Mouse (Mus musculus) R1 (cell line): ENCODE measurements around the gene Cd300lf.

Experiments used
- DNase-seq: peaks from one replicate; pipeline ENCODE4 v3.0.0-alpha.2; 2018; ENCODE audit warnings: low read depth, low spot score

The Cd300lf gene

DNA sequence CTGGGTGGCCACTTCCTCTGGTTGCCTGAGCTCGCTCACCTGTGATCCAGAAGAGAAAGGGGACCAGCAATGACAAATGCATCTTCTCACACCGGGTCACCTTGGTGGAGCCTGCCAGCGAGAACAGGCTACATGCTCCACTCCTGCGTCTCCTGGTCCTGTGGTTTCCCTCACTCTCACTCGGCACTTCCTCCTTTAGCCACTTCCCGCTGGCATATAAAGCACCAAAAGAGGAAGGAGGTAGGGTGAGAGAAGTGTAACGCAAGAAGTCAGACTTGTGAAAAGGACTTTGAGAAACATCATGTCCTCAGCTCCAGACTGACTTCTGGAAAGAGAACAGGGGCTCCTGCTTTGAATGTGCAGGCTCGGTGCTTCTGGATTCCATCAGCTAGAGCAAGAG is at the start of gene Cd300lf:
Cd300lf (minus strand) TSS at position 193 of the 400 bp plus-strand sequence.
- no peak for DNase-seq

DNA sequence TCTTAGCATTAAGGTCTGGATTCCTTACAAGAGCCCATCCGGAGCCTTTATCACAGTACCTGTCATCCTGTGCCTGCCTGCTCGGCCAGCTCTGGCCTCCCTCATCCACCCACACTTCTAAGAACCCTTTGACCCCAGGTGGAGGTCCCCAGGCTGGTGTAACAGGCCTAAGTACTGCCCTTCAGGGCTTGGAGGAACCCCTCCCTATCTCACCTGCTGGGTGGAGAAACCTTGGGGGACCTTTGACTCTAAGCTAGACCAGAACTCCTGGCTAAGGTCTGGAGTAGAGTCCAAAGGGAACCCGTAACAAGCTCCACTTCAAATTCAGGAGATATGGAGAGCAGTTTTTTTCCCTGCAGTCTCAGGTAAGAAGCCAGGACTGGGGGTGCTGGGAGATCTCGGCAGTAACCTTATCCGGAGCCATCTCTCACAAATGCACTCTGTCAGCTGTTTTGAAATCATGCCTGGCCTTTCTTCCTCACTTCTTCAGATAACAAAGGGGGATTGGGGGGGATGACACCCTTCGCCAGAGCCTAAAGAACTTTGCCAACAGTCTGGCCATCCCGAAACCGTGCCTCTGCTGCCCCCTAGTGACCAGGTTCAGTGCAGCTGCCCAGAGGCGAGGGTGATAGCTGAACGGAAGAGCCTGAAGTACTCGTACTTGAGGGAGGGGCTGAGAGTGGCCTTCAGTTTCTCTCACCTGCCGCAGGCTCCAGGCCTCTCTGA is 48.3 kb upstream of the Cd300lf start:
- DNase-seq: peak; percentile 83

DNA sequence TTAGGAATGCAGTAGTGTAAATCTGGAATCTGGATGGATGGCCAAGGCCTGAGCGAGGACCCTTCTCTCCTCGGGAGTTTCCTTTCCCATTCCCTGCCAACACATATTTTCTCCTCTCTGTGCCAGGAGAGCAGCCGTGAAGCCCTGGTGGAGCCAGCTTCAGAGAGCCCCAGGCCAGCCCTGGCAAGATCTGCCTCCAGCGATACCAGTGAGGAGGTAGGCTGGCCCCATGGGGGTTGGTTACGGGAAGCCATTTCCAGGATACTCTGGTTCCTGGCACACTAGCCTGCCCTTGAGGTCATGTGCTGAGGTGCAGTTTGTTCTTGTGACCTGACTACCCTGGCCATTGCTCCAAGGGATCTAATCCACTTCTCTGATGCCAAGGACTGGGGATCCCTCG is 46.1 kb upstream of the Cd300lf start:
- DNase-seq: no peak

DNA sequence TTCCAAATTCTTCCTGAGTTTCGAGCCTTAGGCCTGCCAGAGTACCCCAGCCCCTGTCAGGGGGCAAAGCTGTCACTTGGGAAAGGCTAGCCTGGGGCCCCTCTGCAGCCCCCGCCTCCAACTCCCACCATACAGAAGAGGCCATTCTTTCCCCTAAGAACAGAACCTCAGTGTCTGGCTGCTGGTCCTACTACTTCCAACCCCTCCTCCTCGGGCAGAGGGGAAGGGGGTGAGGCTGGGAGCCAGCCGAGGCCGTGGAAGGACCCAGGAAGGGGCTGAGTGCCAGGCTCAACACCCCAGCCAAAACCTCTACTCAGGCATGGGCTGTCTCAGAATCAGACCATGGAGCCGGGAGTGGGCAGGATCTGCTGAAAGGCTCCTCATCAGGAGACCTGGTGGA is 45.4 kb upstream of the Cd300lf start:
- no peak for DNase-seq

DNA sequence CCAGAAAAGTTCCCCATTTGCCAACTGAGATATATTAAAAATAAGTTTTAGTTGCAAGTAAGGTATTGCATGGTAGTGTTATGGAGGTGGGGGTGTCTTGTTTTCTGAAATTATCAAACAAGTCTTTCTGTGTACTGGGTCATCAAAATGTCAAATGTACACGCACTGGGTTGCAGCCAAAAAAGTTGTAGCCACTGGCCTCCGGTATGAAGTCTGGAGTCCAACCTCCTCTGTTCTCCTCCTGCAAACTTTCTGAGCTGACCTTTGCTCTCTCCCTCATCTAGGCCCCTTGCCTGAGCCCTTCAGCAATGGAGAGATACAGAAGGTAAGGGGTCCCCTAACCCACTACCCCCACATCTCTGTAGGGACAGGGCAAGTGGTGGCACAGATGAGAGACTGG is 45.0 kb upstream of the Cd300lf start:
- no peak for DNase-seq

DNA sequence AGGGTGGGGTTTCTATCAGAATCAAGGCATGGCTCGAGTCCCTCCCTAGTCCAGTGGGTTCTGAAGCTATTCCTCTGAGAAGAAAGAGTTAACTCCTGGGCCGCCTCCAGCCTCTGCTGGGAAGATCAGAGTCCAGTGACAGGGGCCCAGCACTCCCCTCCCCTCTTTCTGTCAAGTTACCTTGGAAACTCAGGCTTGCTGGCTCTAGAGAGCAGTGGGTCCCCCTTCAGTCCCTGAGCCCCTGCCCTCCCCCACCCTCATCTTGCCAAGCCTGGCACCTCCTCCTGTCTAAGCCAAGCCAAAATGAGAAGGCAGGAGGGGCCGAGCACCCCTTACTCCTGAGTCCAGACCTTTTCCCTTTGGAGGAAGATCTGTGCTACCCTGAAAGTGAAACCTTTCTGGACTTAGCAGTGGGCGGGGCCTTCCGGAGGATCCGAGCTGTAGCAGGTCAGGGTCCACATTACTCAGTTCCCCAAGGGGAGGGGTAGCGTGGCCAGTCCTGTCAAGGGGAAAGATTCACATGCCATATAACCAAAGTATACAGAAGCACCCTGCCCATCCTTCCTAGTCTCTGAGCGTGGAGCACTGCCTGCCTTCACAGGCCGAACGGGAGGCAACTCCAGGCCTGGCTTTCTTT is 43.9 kb upstream of the Cd300lf start:
- no peak for DNase-seq

DNA sequence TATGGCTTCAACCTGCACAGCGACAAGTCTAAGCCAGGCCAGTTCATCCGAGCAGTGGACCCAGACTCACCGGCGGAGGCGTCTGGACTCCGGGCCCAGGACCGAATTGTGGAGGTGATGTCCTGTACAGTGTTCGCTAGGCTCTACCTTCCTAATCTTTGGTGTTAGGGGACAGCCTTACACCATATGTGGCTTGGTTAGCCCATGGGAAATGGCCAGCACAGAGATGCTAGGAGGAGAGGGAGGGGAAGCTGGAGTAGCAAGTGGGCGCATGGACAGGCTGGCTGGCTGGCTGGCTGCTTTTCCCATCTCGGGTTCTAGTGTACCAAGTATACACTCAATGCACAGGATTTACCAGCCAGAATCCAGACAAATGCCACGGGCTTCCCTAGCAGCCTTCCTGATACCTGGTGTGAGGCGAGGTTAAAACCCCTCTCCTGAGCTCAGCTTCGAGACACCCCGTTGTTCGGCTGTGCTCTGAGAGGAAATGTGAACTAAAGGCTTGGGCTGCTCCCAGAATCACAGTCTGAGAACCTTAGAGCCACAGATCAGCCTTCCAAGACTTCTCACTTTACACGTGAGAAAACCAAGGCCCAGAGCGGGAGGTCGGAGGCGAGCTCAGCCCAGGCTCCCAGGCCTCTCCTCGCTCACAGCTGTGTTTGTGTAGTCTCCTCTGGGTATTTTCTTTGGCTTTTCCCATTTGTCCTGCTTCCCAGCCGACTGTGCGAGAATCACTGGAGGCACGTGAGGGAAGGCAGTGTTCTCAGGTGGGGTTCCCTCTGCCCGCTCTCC is 42.8 kb upstream of the Cd300lf start:
- no peak for DNase-seq

DNA sequence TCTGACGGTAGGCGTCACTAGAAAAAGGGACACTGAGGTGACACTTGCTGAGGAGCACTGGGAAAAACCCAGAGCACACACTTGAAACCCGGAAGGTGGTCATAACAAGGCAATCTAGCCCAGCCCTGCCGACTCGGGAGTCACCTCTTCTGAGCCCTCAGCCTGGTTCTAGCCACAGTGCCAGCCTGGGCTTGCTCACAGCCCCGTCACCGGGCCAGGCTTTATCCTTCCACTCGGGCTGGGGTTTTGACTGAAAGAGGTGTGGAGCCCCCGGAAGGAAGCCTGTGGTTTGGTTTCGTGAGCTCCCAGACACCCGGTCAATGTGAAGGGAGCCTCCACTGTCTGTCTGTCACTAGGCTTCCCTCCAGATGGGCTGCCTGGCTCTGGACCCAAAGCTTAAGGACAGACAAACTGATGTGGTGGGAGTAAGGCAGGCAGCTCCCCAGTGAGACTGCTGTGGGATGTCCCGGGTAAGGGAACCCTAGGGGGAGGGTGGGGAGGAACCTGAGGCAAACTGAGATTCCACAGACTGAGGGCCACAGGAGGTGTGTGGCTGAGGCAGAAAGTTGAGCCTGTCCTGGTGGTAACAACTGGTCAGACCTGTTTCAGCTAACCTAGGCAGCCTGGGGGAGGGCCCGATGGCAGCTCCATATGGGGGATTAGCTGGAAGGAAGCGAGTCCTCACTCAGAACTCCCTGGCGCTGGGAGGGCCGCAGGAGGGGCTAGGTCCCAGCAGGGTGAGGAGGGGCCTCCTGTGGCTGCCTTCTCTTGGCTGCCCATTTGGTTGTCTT is 40.0 kb upstream of the Cd300lf start:
- DNase-seq: peak; percentile 81

DNA sequence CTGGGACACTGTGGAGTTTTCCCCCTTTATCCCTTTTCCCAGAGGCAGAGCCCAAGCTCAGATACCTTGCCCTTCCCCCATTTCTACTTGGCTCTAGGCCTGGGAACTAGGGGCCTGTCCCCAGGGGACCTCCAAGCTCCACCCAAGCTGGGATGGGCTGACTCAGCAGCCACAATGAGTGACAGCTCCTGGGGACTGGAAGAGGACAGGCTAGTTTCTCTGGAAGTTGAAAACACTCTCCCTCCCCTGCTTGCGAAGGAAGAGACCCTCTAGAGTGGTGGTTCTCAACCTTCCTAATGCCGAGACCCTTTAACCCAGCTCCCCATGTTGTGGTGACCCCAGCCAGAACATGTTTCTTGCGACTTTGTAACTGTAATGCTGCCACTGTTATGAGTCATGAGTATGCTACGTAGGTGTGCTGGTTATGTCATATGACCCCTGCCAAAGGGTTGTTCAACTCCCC is 39.1 kb upstream of the Cd300lf start:
- peak; percentile 88 for DNase-seq

DNA sequence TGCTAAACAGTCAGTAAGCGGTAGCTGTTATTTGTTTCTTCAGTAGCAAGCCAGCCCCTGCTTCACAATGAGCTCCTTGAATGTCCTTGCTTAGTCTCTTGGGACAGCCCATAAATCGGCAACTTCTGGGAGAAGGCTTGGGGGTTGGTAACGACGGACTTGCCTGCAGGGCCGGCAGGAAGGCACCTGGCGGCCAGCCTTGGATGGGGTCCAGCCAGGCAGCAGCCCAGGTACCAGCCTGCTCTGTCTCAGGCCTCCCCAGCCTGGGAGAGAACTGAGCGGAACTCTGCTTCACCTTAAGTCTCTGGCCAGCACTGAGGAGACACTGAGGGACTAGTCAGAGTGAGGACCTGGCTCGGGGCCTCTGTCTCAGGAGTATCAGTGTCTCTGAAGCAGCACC is 37.3 kb upstream of the Cd300lf start:
- no peak for DNase-seq

DNA sequence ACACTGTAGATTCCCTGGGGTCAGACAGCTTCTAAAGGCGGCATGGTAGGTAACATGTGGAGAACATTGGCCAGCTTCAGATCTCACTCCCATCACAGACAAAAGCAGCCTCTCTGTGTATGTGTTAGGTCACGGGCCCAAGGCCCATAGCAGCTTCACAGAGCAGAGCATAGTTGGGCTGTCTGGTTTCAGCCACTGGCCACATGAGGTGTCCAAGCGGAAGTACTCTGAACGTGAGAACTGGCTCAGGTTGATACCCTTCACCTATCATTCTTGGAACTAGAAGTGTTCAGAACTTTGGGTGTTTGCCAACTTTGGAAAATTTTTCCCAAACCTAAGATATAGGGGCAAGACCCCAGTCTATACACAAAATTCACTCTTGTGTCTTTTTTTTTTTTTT is 35.6 kb upstream of the Cd300lf start:
- no peak for DNase-seq

DNA sequence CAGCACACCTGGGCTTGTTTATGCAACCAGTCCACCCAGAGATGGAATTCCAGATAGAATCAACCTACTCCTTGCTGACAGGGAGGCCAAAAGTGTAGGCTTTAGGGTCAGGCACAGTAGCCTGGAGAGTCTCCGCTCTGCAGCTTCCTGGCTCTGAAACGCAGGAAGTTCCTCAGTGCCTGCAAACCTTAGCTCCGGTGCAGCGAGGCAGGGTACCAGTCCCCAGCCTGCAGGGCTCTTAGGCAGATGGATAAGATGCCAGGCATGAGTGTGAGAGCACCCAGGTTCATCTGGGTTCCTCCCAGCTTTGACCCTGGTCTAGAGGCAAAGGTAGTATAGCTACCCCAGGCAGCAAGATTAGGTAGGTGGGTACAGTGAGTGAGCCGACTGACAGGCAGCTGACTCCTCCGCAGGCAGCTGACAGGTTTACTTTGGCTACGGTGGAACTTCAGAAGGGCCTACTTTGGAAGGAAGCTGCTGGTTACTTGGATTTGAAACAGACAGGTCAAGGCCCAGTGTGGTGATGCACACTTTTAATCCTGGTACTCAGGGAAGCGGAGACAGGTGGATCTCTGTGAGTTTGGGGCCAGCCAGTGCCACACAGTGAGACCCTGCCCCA is 33.9 kb upstream of the Cd300lf start:
- no peak for DNase-seq

DNA sequence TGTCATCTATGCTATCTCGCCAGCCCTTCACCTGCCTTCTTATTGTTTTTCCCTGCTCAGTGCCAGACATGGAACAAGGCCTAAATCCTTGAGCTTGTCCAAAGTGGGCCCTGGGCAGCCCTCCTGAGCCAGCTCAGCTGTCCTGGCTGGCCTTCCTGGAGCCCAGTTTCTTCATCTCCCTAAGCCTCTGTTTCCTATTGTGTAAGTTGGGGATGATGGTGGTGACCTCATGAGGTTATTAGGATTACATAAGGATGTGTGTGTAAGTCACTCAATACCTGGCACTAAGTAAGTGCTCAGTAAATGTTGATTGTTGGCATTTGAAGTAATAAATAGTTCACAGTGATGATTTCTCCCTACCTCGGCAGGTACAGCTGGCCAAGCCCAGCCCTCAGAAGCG is 33.0 kb upstream of the Cd300lf start:
- no peak for DNase-seq

DNA sequence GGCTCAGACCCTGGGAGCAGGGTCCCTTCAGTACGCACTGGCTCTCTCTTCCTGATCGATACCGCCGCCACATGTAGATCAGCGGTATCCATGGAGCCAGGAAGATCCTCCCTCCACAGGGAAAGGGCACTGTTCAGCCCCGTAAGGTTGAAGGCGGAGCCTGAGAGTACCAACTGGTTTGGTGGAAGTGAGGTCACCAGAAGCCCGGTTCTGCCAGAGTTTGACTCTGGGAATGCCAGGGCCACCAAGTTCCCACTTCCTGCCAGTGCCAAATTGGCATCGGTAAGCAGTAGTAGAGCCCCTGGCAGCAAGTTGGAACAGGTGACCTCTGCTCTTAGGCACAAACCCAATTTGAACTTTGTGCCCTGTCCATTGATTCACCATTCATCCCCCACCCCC is 31.2 kb upstream of the Cd300lf start:
- DNase-seq: peak; percentile 72

DNA sequence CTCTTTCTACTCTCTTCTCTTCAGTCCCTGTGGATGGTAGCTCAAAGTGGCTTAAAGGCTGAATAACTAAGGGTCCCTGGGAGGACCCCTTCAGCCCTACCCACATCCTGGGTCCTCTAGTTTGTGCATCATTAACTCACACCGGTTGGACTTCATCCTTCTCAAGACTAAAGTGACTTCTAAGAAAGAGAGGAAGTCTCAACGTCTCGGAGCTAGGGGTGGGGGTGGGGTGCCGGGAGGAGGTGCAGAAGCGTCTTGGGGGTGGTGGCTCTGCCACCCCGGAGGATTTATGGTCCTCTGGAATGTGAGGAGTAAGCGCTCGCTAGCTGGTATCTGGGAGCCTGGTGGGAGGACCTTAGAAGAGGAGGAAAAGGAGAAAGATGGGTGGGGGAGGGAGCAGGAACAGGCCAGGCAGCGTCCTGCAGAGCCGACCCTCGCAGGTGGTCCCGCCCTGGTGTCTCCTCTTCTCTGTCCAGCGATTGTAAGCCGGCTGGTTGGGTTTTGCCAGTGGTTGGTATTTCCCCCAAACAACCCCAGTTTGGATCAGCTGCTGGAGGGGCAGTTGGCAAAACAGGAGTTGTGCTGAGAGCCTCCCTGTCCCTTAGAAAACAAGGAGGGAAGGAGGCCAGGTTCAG is 30.7 kb upstream of the Cd300lf start:
- peak; percentile 44 for DNase-seq

DNA sequence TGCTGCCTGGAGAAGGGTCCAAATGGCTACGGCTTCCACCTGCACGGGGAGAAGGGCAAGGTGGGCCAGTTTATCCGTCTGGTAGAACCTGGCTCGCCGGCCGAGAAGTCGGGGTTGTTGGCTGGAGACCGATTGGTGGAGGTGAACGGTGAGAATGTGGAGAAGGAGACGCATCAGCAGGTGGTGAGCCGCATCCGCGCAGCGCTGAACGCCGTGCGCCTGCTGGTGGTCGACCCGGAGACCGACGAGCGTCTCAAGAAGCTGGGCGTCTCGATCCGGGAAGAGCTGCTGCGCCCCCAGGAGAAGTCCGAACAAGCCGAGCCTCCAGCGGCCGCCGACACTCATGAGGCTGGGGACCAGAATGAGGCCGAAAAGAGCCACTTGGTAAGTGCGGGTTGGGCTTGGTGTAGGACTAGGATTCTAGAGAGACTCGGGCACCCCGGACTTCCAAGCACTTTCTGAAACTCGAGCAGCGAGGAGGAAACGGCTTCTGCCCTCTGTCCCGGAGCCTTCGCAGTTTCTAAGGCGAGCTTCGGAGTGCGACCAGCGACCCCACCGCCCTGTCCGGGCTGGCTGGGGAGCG is 29.9 kb upstream of the Cd300lf start:
- peak; percentile 70 for DNase-seq

DNA sequence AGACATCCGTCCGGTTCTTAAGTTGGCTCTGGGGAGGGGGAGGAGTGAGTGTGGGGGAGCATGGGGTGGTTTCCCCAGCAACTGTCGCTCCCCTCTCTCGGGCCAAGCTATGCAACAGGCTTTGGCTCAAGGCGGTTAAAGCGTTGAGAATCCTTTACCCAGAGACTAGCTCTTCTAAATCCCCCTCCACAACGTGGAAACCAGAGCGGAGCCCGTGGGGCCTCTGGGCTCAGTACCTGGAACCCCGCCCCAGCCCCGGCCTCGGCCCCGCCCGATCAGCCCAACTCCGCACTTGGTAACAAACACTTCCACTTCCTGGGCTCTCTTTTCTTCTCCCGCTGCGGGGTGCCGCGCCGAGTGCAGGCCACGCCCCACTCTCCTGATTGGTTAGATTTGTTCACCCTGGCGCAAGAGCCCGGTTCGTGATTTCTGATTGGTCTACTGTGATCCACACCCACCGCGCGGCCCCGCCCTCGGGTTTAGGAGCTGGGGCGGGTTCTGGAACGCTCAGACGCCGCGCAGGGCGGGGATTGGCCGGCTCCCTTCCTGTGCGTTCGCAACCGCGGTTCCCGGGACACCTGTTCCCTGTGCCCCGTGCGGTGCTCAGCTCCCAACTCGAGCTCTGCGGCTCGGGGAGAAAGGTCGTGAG is 29.2 kb upstream of the Cd300lf start, which contains the start of gene Slc9a3r1:
Slc9a3r1 (plus strand) TSS at position 510 of the 649 bp plus-strand sequence.
- peak; percentile 99 for DNase-seq

DNA sequence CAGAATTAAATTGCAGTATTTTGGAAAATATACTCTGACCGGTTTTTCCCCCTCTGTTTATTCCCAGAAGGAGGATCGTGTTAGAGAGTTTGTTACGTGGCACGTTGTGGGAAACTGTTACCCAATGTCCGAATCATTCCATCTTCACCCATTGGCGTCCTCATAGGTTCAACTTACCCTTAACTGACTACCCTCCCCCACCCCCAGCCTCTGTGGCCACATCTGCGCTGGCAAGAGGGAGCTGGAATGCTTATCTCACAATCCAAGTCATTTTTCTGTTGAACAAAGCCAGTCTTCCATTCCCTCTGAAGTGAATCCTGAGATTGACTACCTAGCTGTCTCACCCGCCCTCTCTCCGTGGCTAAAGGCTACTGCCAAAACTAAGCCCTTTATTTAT is 28.4 kb upstream of the Cd300lf start:
- no peak for DNase-seq

DNA sequence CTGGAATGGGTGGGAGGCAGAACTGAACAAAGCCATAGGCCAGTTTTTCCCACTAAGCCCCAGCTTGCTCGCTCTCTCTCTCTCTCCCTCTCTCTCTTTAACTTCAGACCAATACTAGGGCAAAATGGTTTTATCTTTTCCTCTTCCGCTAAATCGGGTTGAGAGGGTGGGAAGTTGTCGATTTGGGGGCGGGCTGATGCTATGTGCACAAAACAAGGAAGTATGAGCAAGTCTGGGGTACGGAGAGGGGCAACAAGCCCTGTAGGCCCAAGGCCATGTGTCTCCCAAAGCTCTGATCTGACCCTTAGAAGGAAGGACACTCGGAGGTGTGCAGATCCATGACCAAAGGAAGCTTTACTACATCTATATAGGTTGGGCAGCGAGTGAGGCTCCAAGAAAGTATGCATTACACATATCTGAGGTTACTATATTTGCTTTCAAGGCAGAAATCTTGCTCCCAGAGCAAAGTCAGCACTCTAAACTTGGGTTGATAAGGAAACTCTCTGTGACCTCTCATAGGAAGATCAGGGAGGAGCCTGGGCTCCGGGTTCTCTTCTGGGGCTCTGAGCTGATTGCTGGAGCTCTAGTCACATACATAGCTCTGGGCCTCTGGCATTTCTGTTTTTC is 27.9 kb upstream of the Cd300lf start:
- no peak for DNase-seq
